Comparison of ENCODE assay signal across 22 mouse cellular contexts in genomic region chr15:62524628-62525027, GRCm38 (mm10).
"Had no signal": no experiment of that assay in that cellular context is flagged by ENCODE, and none has a peak within 500 bp of the region (broad histone marks: within the 10 kb centered on the region; RNA-seq: fewer than 3 reads in every experiment).

No protein-coding gene starts in this region.

- H3K9me3 ChIP-seq: heart, embryonic 13.5 days; heart, embryonic 15.5 days; hindbrain, embryonic 13.5 days; hindbrain, embryonic 15.5 days; limb, embryonic 13.5 days; limb, embryonic 15.5 days; liver, embryonic 12.5 days had no signal

- DNase-seq: gastrocnemius, adult 2 months; gastrocnemius, postnatal 10 days; gastrocnemius, postnatal 25 days; heart, adult 2 months; heart, postnatal 14 days; heart, postnatal 36 days; kidney, adult 18-20 months; kidney, postnatal 36 days; layer of hippocampus, adult 9-11 months; layer of hippocampus, postnatal 36 days; left cerebral cortex, postnatal 4 days had no signal

- ATAC-seq: hindbrain, postnatal 0 days; intestine, embryonic 16.5 days; liver, embryonic 12.5 days had no signal

- H3K27me3 ChIP-seq: heart, embryonic 13.5 days; heart, embryonic 15.5 days; hindbrain, embryonic 13.5 days; hindbrain, embryonic 15.5 days; limb, embryonic 13.5 days; limb, embryonic 15.5 days; liver, embryonic 12.5 days had no signal

- H3K27ac ChIP-seq: gastrocnemius, adult 2 months; heart, adult 2 months; heart, embryonic 13.5 days; heart, embryonic 15.5 days; hindbrain, embryonic 13.5 days; hindbrain, embryonic 15.5 days; hindbrain, postnatal 0 days; limb, embryonic 13.5 days; limb, embryonic 15.5 days; liver, embryonic 12.5 days; liver, embryonic 14.5 days had no signal

- H3K4me3 ChIP-seq: gastrocnemius, adult 2 months; heart, adult 2 months; heart, embryonic 13.5 days; heart, embryonic 15.5 days; hindbrain, embryonic 13.5 days; hindbrain, embryonic 15.5 days; limb, embryonic 13.5 days; limb, embryonic 15.5 days; liver, embryonic 12.5 days had no signal

- H3K4me1 ChIP-seq: heart, embryonic 13.5 days; heart, embryonic 15.5 days; hindbrain, embryonic 13.5 days; hindbrain, embryonic 15.5 days; limb, embryonic 13.5 days; limb, embryonic 15.5 days; liver, embryonic 12.5 days had no signal

- H3K36me3 ChIP-seq: heart, embryonic 13.5 days; heart, embryonic 15.5 days; hindbrain, embryonic 13.5 days; hindbrain, embryonic 15.5 days; limb, embryonic 13.5 days; limb, embryonic 15.5 days; liver, embryonic 12.5 days had no signal

- H3K9ac ChIP-seq: heart, embryonic 13.5 days; heart, embryonic 15.5 days; hindbrain, embryonic 13.5 days; hindbrain, embryonic 15.5 days; limb, embryonic 13.5 days; limb, embryonic 15.5 days; liver, embryonic 12.5 days; liver, embryonic 14.5 days had no signal

- H3K4me2 ChIP-seq: heart, embryonic 11.5 days; heart, embryonic 13.5 days; heart, embryonic 15.5 days; hindbrain, embryonic 13.5 days; hindbrain, embryonic 15.5 days; limb, embryonic 13.5 days; limb, embryonic 15.5 days; liver, embryonic 12.5 days had no signal
